ENCODE assay signal across 8 mouse cellular contexts in genomic region chr12:101976651-101977403, GRCm38 (mm10). TPM values are rescaled to one million over a fixed set of nuclear protein-coding genes. Genes with fewer than 3 reads are reported as not detected.
A peak's percentile ranks its signal among the peaks of the same experiment; 100 is the strongest.
DNase-seq lines count a peak whose midpoint lies in the region; ATAC-seq and TF ChIP-seq lines count a peak whose summit lies in the region.

No protein-coding gene starts in this region.

- H3K4me3 ChIP-seq in lung, embryonic 14.5 days (ENCODE audit: low read depth, low read length), result peak overlapping the region; percentile 91
- peak overlapping the region; percentile 96 for H3K4me3 ChIP-seq in embryonic facial prominence, embryonic 10.5 days
- H3K4me3 ChIP-seq in intestine, embryonic 16.5 days (ENCODE audit: low read length), result peak overlapping the region; percentile 97
- peak overlapping the region; percentile 66 for H3K4me3 ChIP-seq in olfactory bulb, adult 2 months (ENCODE audit: insufficient read depth, low read depth, low read length)

- H3K36me3 ChIP-seq in lung, embryonic 14.5 days (ENCODE audit: insufficient read depth), result peaks cover 11% of the 10 kb centered on the region; the same call in 1 of the 2 replicates
- H3K36me3 ChIP-seq in embryonic facial prominence, embryonic 10.5 days (replicated peaks), result peaks cover 35% of the 10 kb centered on the region
- H3K36me3 ChIP-seq in intestine, embryonic 16.5 days (ENCODE audit: control insufficient read depth, insufficient read depth, low read length), result 0 out of 2 replicates have a peak, but pooled peaks cover 3% of the 10 kb centered on the region

- TF ChIP-seq POLR2A in olfactory bulb, adult 2 months (IDR thresholded peaks at IDR 0.05; ENCODE audit: insufficient read depth, low read depth, low read length), result no peak

- no peak for TF ChIP-seq CTCF in lung, embryonic 14.5 days (IDR thresholded peaks at IDR 0.05; ENCODE audit: low read depth)
- TF ChIP-seq CTCF in olfactory bulb, adult 2 months (IDR thresholded peaks at IDR 0.05; ENCODE audit: insufficient read depth, low read depth, low read length), result no peak

- DNase-seq in lung, embryonic 14.5 days, result no peak
- DNase-seq in lung, postnatal 10 days, result no peak
- no peak for DNase-seq in embryonic facial prominence, embryonic 10.5 days (ENCODE audit: low spot score)
- no peak for DNase-seq in layer of hippocampus, adult 18-20 months (ENCODE audit: low spot score in 2 of 2)
- DNase-seq in cerebellum, adult 8-10 months, result no peak
- DNase-seq in urinary bladder, adult 2 months (ENCODE audit: low spot score), result no peak

- peak overlapping the region; percentile 95 for H3K9ac ChIP-seq in lung, embryonic 14.5 days
- peak overlapping the region; percentile 96 for H3K9ac ChIP-seq in intestine, embryonic 16.5 days (ENCODE audit: low read depth, low read length)

- H3K9me3 ChIP-seq in lung, embryonic 14.5 days (ENCODE audit: low read depth, low read length), result no peaks in the 10 kb centered on the region
- no peaks in the 10 kb centered on the region for H3K9me3 ChIP-seq in embryonic facial prominence, embryonic 10.5 days
- H3K9me3 ChIP-seq in intestine, embryonic 16.5 days (ENCODE audit: control insufficient read depth, low read length), result no peaks in the 10 kb centered on the region

- 20% methylated on average over 13 of the region's 13 CpGs for WGBS in lung, embryonic 14.5 days
- WGBS in embryonic facial prominence, embryonic 10.5 days, result 23% methylated on average over 13 of the region's 13 CpGs
- 20% methylated on average over 13 of the region's 13 CpGs for WGBS in intestine, embryonic 16.5 days
- 6% methylated on average over 13 of the region's 13 CpGs for WGBS in olfactory bulb, adult 2 months

- H3K4me1 ChIP-seq in lung, embryonic 14.5 days (ENCODE audit: insufficient read depth), result no peaks in the 10 kb centered on the region; the same call in 1 of the 2 replicates
- peaks cover 20% of the 10 kb centered on the region for H3K4me1 ChIP-seq in embryonic facial prominence, embryonic 10.5 days
- H3K4me1 ChIP-seq in intestine, embryonic 16.5 days (ENCODE audit: control insufficient read depth, insufficient read depth, low read length), result peaks cover 14% of the 10 kb centered on the region
- peaks cover 11% of the 10 kb centered on the region for H3K4me1 ChIP-seq in olfactory bulb, adult 2 months (ENCODE audit: control insufficient read depth, insufficient read depth, low read length)

- no peaks in the 10 kb centered on the region for H3K27me3 ChIP-seq in lung, embryonic 14.5 days (ENCODE audit: insufficient read depth, low read length)
- H3K27me3 ChIP-seq in embryonic facial prominence, embryonic 10.5 days (replicated peaks; ENCODE audit: low read depth, poor library complexity, severe bottlenecking), result no peaks in the 10 kb centered on the region
- H3K27me3 ChIP-seq in intestine, embryonic 16.5 days (replicated peaks; ENCODE audit: control insufficient read depth, insufficient read depth, low read length), result no peaks in the 10 kb centered on the region

- no peak for ATAC-seq in lung, embryonic 14.5 days (ENCODE audit: insufficient read depth)
- ATAC-seq in intestine, embryonic 16.5 days, result no peak

- peak overlapping the region; percentile 69 for H3K4me2 ChIP-seq in lung, embryonic 14.5 days
- peak overlapping the region; percentile 80 for H3K4me2 ChIP-seq in intestine, embryonic 16.5 days (ENCODE audit: low read depth, low read length)

- H3K27ac ChIP-seq in lung, embryonic 14.5 days (ENCODE audit: low read depth), result peak overlapping the region; percentile 94; the same call in 1 of the 2 replicates
- H3K27ac ChIP-seq in embryonic facial prominence, embryonic 10.5 days (replicated peaks), result peak overlapping the region; percentile 99
- peak overlapping the region; percentile 93; the same call in 1 of the 2 replicates for H3K27ac ChIP-seq in intestine, embryonic 16.5 days (ENCODE audit: low read length)
- H3K27ac ChIP-seq in olfactory bulb, adult 2 months (ENCODE audit: insufficient read depth, low read depth, low read length), result no peak overlapping the region

RNA-seq across cellular contexts. Expression of gene Cpsf2, which starts 1.0 kb away (rescaled TPM):
- 34.9 and 35.8 TPM in 2 replicates for polyA plus RNA-seq in lung, embryonic 14.5 days (2014; fragmentation: Nextera tagmentation; extraction: Ambion mirVana)
- 37.1 and 37.4 TPM in 2 replicates for polyA plus RNA-seq in embryonic facial prominence, embryonic 10.5 days (2016; fragmentation: Nextera tagmentation; extraction: Ambion mirVana)
- 19.8 and 22.8 TPM in 2 replicates for polyA plus RNA-seq in intestine, embryonic 16.5 days (2015; fragmentation: Nextera tagmentation; extraction: Ambion mirVana)
- not detected in 2 replicates for polyA plus RNA-seq in olfactory bulb, adult 2 months (2012; ENCODE audit: insufficient read depth, insufficient read length, low replicate concordance, missing spikeins)
- 10 to 100 TPM; 25.8 to 26.0 TPM for total RNA-seq in layer of hippocampus, adult 18-20 months (2021)
- 9.5 and 10.8 TPM in 2 replicates for polyA plus RNA-seq in urinary bladder, adult 2 months (2012; rRNA removed)

RNA-seq across cellular contexts. Expression of gene Atxn3, which starts 18.8 kb away (rescaled TPM):
- 14.5 and 15.9 TPM in 2 replicates for polyA plus RNA-seq in lung, embryonic 14.5 days (2014; fragmentation: Nextera tagmentation; extraction: Ambion mirVana)
- 11.2 and 13.7 TPM in 2 replicates for polyA plus RNA-seq in embryonic facial prominence, embryonic 10.5 days (2016; fragmentation: Nextera tagmentation; extraction: Ambion mirVana)
- 13.1 and 14.0 TPM in 2 replicates for polyA plus RNA-seq in intestine, embryonic 16.5 days (2015; fragmentation: Nextera tagmentation; extraction: Ambion mirVana)
- not detected in 2 replicates for polyA plus RNA-seq in olfactory bulb, adult 2 months (2012; ENCODE audit: insufficient read depth, insufficient read length, low replicate concordance, missing spikeins)
- 10 to 100 TPM; 19.3 to 21.3 TPM for total RNA-seq in layer of hippocampus, adult 18-20 months (2021)
- polyA plus RNA-seq in urinary bladder, adult 2 months (2012; rRNA removed), result 17.4 and 17.6 TPM in 2 replicates

Comparison
In these comparisons a context has a peak if more than half of its experiments do, and no peak if none do; other contexts are left out.
1. RNA of gene Cpsf2, which starts 1.0 kb away (polyA plus RNA-seq): 37.1 to 37.4 TPM in embryonic facial prominence, embryonic 10.5 days, 34.9 to 35.8 TPM in lung, embryonic 14.5 days, 19.8 to 22.8 TPM in intestine, embryonic 16.5 days and 9.5 to 10.8 TPM in urinary bladder, adult 2 months; not detected in olfactory bulb, adult 2 months; every median in the first group is over 10 times any median in the second.
2. RNA of gene Atxn3, which starts 18.8 kb away (polyA plus RNA-seq): 17.4 to 17.6 TPM in urinary bladder, adult 2 months, 14.5 to 15.9 TPM in lung, embryonic 14.5 days, 11.2 to 13.7 TPM in embryonic facial prominence, embryonic 10.5 days and 13.1 to 14.0 TPM in intestine, embryonic 16.5 days; not detected in olfactory bulb, adult 2 months; every median in the first group is over 10 times any median in the second.
3. Peak in every context shown above with its lines, with median percentiles within 50 percentile points of each other: H3K4me3 ChIP-seq.